Mouse (Mus musculus): ENCODE data around the gene Ubr4. TPM values are rescaled to one million over a fixed set of nuclear protein-coding genes. Genes with fewer than 3 reads are reported as not detected.
"Not testable (repeated sequence)": the region's sequence is repeated elsewhere in the genome, so short reads cannot be mapped to it uniquely, and the experiment has no call there.

The Ubr4 gene
- total and polyA plus RNA-seq, 3 experiments, result 90.0 to 123 (median 109) TPM

DNA sequence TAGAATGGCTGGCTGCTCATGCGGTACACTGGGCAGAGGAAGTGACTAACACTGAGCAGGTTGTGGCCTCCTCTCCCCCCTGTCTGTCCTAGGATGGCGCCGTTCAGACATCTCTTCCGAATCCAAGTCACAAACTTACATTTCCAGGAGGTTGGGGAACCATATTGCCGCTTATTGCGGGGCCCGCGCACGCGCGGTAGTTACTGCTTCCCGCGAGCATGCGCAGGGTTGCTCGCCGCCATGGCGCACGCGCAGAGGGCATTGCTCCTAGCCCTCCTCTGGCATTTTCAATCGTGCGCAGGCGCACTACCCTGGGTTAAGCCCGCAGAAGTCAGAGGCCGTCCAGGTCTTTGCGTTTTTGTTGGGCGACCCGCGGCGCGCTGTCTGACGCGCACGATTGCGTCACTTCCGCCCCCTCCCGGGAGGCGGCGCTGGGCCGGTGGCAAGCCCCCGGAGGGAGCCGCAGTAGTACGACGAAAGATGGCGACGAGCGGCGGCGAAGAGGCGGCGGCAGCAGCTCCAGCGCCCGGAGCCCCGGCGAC is 27.9 kb downstream of the Ubr4 start:
- H3K4me3 ChIP-seq, result peak overlapping the region; percentile 74
- intact Hi-C loops (cut with DNase I), result loop anchor here (1.0 kb wide), 1 partner anchor 28 kb away; the partner anchor contains the start of genes Emc1, Mrto4 and Ubr4
- peak overlapping the region; percentile 89 for H3K27ac ChIP-seq
- peak; percentile 100 for DNase-seq
- TF ChIP-seq EP300 (IDR thresholded peaks at IDR 0.05; ENCODE audit: insufficient read depth, low read depth, low read length) (0 out of 2 replicates have a peak, but pooled peaks have one; percentile 11), POLR2A (IDR thresholded peaks at IDR 0.05; ENCODE audit: insufficient read depth, low read depth, low read length) (peak; percentile 92), CTCF (IDR thresholded peaks at IDR 0.05) (peak; percentile 37)
- peaks cover 6% of the 10 kb centered on the region for H3K4me1 ChIP-seq (ENCODE audit: control insufficient read depth, insufficient read depth, low read length)
- WGBS, result under 1% methylated on average over 54 of the region's 54 CpGs
- H3K9ac ChIP-seq (ENCODE audit: low read depth, low read length), result peak overlapping the region; percentile 89
- H3K27me3 ChIP-seq (ENCODE audit: control insufficient read depth, insufficient read depth, low read length), result no peaks in the 10 kb centered on the region
- H3K36me3 ChIP-seq (ENCODE audit: control insufficient read depth, insufficient read depth, low read length), result peaks cover 2% of the 10 kb centered on the region; the same call in 1 of the 2 replicates
- H3K79me2 ChIP-seq (replicated peaks; ENCODE audit: control insufficient read depth, insufficient read depth, low read length), result peaks cover 5% of the 10 kb centered on the region

DNA sequence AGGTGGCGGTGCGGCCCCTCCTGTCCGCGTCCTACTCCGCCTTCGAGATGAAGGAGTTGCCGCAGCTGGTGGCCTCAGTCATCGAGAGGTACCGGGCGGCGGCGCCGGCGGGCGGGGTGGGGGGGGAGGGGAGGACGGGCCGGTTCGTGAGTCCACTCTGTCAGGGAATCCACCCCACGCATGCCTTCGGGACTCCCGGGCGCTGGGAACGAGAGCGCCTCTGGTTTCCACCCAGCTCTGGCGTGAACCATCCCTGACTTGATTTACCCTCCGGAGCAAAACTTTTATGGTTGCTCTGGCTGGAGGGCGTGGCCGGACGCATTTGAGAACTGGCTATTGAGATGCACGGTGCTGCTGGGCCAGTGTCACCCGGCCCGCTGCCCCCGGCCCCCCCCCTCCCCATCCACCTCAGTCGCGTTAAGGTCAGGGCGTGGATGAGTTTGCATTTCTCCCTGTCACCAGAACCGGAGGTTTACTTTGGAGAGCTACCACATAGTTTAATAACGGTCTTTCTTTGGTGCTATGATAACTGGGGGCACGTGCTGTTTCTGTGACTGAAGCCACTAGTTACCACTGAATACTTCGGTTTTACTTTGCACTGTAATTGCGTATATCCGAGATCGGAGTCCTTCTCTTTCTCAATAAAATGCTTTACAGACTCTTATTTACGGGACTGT is 28.5 kb downstream of the Ubr4 start:
- Histone ChIP-seq H3K9ac (ENCODE audit: low read depth, low read length) (peak overlapping the region; percentile 81), H3K36me3 (ENCODE audit: control insufficient read depth, insufficient read depth, low read length) (peaks cover 2% of the 10 kb centered on the region; the same call in 1 of the 2 replicates), H3K4me3 (peak overlapping the region; percentile 74), H3K79me2 (replicated peaks; ENCODE audit: control insufficient read depth, insufficient read depth, low read length) (peaks cover 5% of the 10 kb centered on the region), H3K27ac (peak overlapping the region; percentile 88), H3K4me1 (ENCODE audit: control insufficient read depth, insufficient read depth, low read length) (peaks cover 6% of the 10 kb centered on the region), H3K27me3 (ENCODE audit: control insufficient read depth, insufficient read depth, low read length) (no peaks in the 10 kb centered on the region)
- TF ChIP-seq EP300 (IDR thresholded peaks at IDR 0.05; ENCODE audit: insufficient read depth, low read depth, low read length) (no peak), POLR2A (IDR thresholded peaks at IDR 0.05; ENCODE audit: insufficient read depth, low read depth, low read length) (no peak), CTCF (IDR thresholded peaks at IDR 0.05) (no peak)
- intact Hi-C loops (cut with DNase I), result loop anchor here (1.0 kb wide), 1 partner anchor 29 kb away; the partner anchor contains the start of genes Emc1, Mrto4 and Ubr4
- no peak for DNase-seq
- under 1% methylated on average over 44 of the region's 44 CpGs for WGBS

GRCm38 (mm10) chr4:139381452-139381845 is 29.0 kb downstream of the Ubr4 start:
- WGBS, result 21% methylated on average over 4 of the region's 4 CpGs
- no peak for TF ChIP-seq POLR2A (IDR thresholded peaks at IDR 0.05; ENCODE audit: insufficient read depth, low read depth, low read length)
- TF ChIP-seq CTCF (IDR thresholded peaks at IDR 0.05), result no peak
- no peak for TF ChIP-seq EP300 (IDR thresholded peaks at IDR 0.05; ENCODE audit: insufficient read depth, low read depth, low read length)
- H3K4me3 ChIP-seq, result peak overlapping the region; percentile 74
- H3K27ac ChIP-seq, result no peak overlapping the region
- peaks cover 5% of the 10 kb centered on the region for H3K79me2 ChIP-seq (replicated peaks; ENCODE audit: control insufficient read depth, insufficient read depth, low read length)
- intact Hi-C loops (cut with DNase I), result no loop called here
- no peak for DNase-seq
- no peak overlapping the region; the same call in 1 of the 2 replicates for H3K9ac ChIP-seq (ENCODE audit: low read depth, low read length)
- H3K27me3 ChIP-seq (ENCODE audit: control insufficient read depth, insufficient read depth, low read length), result no peaks in the 10 kb centered on the region
- H3K36me3 ChIP-seq (ENCODE audit: control insufficient read depth, insufficient read depth, low read length), result peaks cover 2% of the 10 kb centered on the region; the same call in 1 of the 2 replicates
- H3K4me1 ChIP-seq (ENCODE audit: control insufficient read depth, insufficient read depth, low read length), result peaks cover 6% of the 10 kb centered on the region

GRCm38 (mm10) chr4:139382231-139382630 is 29.8 kb downstream of the Ubr4 start:
- intact Hi-C loops (cut with DNase I), result no loop called here
- no peak for DNase-seq
- Histone ChIP-seq H3K4me3 (no peak overlapping the region), H3K27ac (no peak overlapping the region), H3K9ac (ENCODE audit: low read depth, low read length) (no peak overlapping the region), H3K27me3 (ENCODE audit: control insufficient read depth, insufficient read depth, low read length) (no peaks in the 10 kb centered on the region), H3K4me1 (ENCODE audit: control insufficient read depth, insufficient read depth, low read length) (peaks cover 9% of the 10 kb centered on the region), H3K79me2 (replicated peaks; ENCODE audit: control insufficient read depth, insufficient read depth, low read length) (peaks cover 5% of the 10 kb centered on the region), H3K36me3 (ENCODE audit: control insufficient read depth, insufficient read depth, low read length) (peaks cover 2% of the 10 kb centered on the region; the same call in 1 of the 2 replicates)
- TF ChIP-seq EP300 (IDR thresholded peaks at IDR 0.05; ENCODE audit: insufficient read depth, low read depth, low read length), result no peak
- no peak for TF ChIP-seq POLR2A (IDR thresholded peaks at IDR 0.05; ENCODE audit: insufficient read depth, low read depth, low read length)
- TF ChIP-seq CTCF (IDR thresholded peaks at IDR 0.05), result no peak
- WGBS, result 35% methylated on average over 7 of the region's 7 CpGs

DNA sequence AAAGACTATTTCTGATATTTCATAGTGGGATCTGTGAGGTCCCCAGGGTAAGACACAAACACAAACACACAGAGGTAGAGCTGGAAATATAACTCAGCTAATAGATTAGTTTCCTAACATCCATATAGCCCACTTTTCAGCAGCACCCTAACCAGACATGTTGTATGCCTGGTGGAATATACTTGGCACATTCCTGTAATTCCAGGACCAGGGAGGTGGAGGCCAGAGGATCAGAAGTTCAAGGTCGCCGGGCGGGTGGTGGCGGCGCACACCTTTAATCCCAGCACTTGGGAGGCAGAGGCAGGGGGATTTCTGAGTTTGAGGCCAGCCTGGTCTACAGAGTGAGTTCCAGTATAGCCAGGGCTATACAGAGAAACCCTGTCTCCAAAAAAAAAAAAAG is 33.4 kb downstream of the Ubr4 start:
- H3K4me3 ChIP-seq; H3K27ac ChIP-seq; DNase-seq; H3K4me1 ChIP-seq (ENCODE audit: control insufficient read depth, insufficient read depth, low read length); H3K36me3 ChIP-seq (ENCODE audit: control insufficient read depth, insufficient read depth, low read length); H3K27me3 ChIP-seq (ENCODE audit: control insufficient read depth, insufficient read depth, low read length); intact Hi-C loops (cut with DNase I); H3K9ac ChIP-seq (ENCODE audit: low read depth, low read length); H3K79me2 ChIP-seq (replicated peaks; ENCODE audit: control insufficient read depth, insufficient read depth, low read length): not testable (repeated sequence)
- WGBS, result 73% methylated on average over 5 of the region's 5 CpGs

DNA sequence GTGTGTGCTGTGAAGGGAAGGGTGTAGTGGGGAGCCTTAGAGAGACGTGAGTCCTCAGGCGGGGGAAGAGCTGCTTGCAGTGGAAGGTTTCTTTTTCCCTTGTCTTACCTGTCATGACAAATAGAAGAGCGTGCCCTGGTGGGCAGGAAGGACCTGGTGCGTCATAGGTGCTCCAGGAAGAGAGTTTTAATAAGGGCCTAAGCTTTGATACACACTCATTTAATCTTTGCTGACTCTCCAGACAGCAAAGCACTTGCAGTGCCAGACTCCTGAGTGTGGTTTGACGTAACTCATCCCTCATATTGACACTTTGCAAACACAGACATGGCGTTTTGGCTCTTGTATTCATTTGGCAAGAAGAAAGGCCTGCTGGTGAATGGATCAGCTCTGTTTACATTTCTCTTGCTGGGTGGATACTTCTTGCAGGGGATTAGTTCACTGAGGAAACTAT is 34.5 kb downstream of the Ubr4 start:
- TF ChIP-seq CTCF (IDR thresholded peaks at IDR 0.05) (no peak), EP300 (IDR thresholded peaks at IDR 0.05; ENCODE audit: insufficient read depth, low read depth, low read length) (no peak), POLR2A (IDR thresholded peaks at IDR 0.05; ENCODE audit: insufficient read depth, low read depth, low read length) (no peak)
- Histone ChIP-seq H3K27ac (peak overlapping the region; percentile 3; the same call in 1 of the 2 replicates), H3K4me3 (no peak overlapping the region), H3K9ac (ENCODE audit: low read depth, low read length) (no peak overlapping the region), H3K4me1 (ENCODE audit: control insufficient read depth, insufficient read depth, low read length) (peaks cover 9% of the 10 kb centered on the region), H3K79me2 (replicated peaks; ENCODE audit: control insufficient read depth, insufficient read depth, low read length) (peaks cover 4% of the 10 kb centered on the region), H3K27me3 (ENCODE audit: control insufficient read depth, insufficient read depth, low read length) (no peaks in the 10 kb centered on the region), H3K36me3 (ENCODE audit: control insufficient read depth, insufficient read depth, low read length) (no peaks in the 10 kb centered on the region)
- DNase-seq, result peak in 1 of 2 experiments; percentile 30
- 27% methylated on average over 6 of the region's 6 CpGs for WGBS
- intact Hi-C loops (cut with DNase I), result no loop called here
